11 mouse cellular contexts compared by ENCODE assay signal in the genomic region with DNA sequence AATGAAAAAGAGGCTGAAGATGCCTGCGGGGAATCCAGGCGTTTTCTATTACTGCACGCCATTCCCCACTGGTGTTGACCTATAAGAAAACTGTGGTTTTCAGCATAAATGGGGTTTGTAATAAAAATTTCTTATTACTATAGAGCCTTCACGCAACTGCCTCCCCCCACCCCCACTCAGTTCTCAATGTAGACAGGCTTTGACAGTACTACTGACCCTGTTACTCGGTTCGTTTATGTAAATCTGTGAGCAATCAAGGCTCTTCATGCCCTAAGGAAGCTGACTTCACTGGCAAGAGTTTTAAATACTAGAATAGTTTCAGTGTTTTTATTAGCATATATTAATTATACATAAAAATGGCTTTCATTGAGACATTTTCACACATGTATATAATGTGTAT.
"Had no signal": no experiment of that assay in that cellular context is flagged by ENCODE, and none has a peak within 500 bp of the region (broad histone marks: within the 10 kb centered on the region; RNA-seq: fewer than 3 reads in every experiment).

No protein-coding gene starts in this region.

- H3K27me3 ChIP-seq: limb, embryonic 13.5 days; neural tube, embryonic 13.5 days had no signal

- H3K4me2 ChIP-seq: limb, embryonic 13.5 days; neural tube, embryonic 13.5 days had no signal

- H3K36me3 ChIP-seq: limb, embryonic 13.5 days; neural tube, embryonic 13.5 days had no signal

- H3K4me1 ChIP-seq: neural tube, embryonic 13.5 days had no signal

- DNase-seq: kidney, adult 11 months; kidney, postnatal 10 days; kidney, postnatal 4 days; left cerebral cortex, postnatal 4 days; lung, adult 18-20 months; midbrain, embryonic 14.5 days; right cerebral cortex, postnatal 25 days; thymus, postnatal 4 days had no signal

- H3K9ac ChIP-seq: limb, embryonic 13.5 days; neural tube, embryonic 13.5 days had no signal

- H3K9me3 ChIP-seq: limb, embryonic 13.5 days; neural tube, embryonic 13.5 days had no signal

- H3K4me3 ChIP-seq: layer of hippocampus, adult 2 months; limb, embryonic 13.5 days; neural tube, embryonic 13.5 days had no signal

- H3K27ac ChIP-seq: layer of hippocampus, adult 2 months; limb, embryonic 13.5 days; neural tube, embryonic 13.5 days had no signal
